In the genomic region with DNA sequence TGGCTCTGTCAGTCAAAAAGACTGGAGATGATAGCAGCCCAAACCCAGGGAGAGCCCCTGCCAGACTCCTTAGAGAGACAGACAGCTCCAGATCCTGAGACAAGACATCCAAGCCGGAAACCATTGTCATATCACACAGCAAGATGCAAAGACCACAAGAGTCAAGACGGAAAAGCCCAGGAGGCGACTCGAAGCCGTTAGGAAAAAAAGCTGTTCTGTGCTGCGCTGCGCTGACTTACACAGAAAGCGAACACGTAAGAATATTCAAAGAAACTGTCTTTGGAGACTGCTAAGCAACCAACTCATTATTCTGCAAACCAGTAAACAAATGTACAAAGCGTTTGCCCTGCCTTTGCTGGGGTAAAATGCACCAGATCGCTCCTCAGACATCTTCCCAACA, we compare ENCODE assay signal across 28 mouse cellular contexts.
DNase-seq lines count a peak whose midpoint lies in the region; ATAC-seq lines count a peak whose summit lies in the region.
"Had no signal": no experiment of that assay in that cellular context is flagged by ENCODE, and none has a peak within 500 bp of the region (broad histone marks: within the 10 kb centered on the region; RNA-seq: fewer than 3 reads in every experiment).

No protein-coding gene starts in this region.

- DNase-seq in midbrain, embryonic 11.5 days (ENCODE audit: low spot score, missing footprints): peak; percentile 78
- DNase-seq in right cerebral cortex, postnatal 4 days: peak; percentile 26
- no peak for DNase-seq in right cerebral cortex, postnatal 25 days
- DNase-seq: adrenal gland, postnatal 10 days; adrenal gland, postnatal 36 days; B cell, adult 2 months; cerebellum, adult 11 months; cerebellum, adult 2 months; cerebellum, adult 9-11 months; cerebellum, postnatal 25 days; gastrocnemius, adult 2 months; gastrocnemius, postnatal 14 days; heart, postnatal 10 days; heart, postnatal 36 days had no signal

- no peak overlapping the region for H3K9ac ChIP-seq in forebrain, embryonic 16.5 days (replicated peaks; ENCODE audit: low read depth, low read length)
- no peak overlapping the region for H3K9ac ChIP-seq in forebrain, embryonic 13.5 days
- no peak overlapping the region for H3K9ac ChIP-seq in midbrain, embryonic 11.5 days (ENCODE audit: low read length)
- no peak overlapping the region for H3K9ac ChIP-seq in midbrain, embryonic 13.5 days (replicated peaks)
- H3K9ac ChIP-seq in heart, embryonic 11.5 days (ENCODE audit: low read depth, low read length): no peak overlapping the region
- H3K9ac ChIP-seq: embryonic facial prominence, embryonic 12.5 days; embryonic facial prominence, embryonic 15.5 days; forebrain, embryonic 12.5 days; heart, embryonic 12.5 days; heart, embryonic 15.5 days; hindbrain, embryonic 13.5 days had no signal

- H3K4me1 ChIP-seq in forebrain, embryonic 16.5 days (replicated peaks; ENCODE audit: control insufficient read depth, insufficient read depth, low read length): peaks cover 3% of the 10 kb centered on the region; the same call in 1 of the 2 replicates
- no peaks in the 10 kb centered on the region for H3K4me1 ChIP-seq in forebrain, embryonic 13.5 days
- no peaks in the 10 kb centered on the region for H3K4me1 ChIP-seq in midbrain, embryonic 11.5 days (ENCODE audit: control insufficient read depth, insufficient read depth, low read length)
- no peaks in the 10 kb centered on the region for H3K4me1 ChIP-seq in midbrain, embryonic 13.5 days (replicated peaks)
- H3K4me1 ChIP-seq in heart, embryonic 11.5 days (ENCODE audit: control insufficient read depth, insufficient read depth, low read length): no peaks in the 10 kb centered on the region
- H3K4me1 ChIP-seq: embryonic facial prominence, embryonic 12.5 days; forebrain, embryonic 12.5 days; heart, embryonic 12.5 days; heart, embryonic 15.5 days; hindbrain, embryonic 10.5 days had no signal

- no peak overlapping the region for H3K4me2 ChIP-seq in forebrain, embryonic 16.5 days (ENCODE audit: low read length)
- no peak overlapping the region for H3K4me2 ChIP-seq in forebrain, embryonic 13.5 days
- H3K4me2 ChIP-seq in midbrain, embryonic 11.5 days: no peak overlapping the region
- H3K4me2 ChIP-seq in midbrain, embryonic 13.5 days (replicated peaks): no peak overlapping the region
- no peak overlapping the region for H3K4me2 ChIP-seq in heart, embryonic 11.5 days
- H3K4me2 ChIP-seq: embryonic facial prominence, embryonic 12.5 days; embryonic facial prominence, embryonic 15.5 days; forebrain, embryonic 12.5 days; heart, embryonic 12.5 days; heart, embryonic 15.5 days; hindbrain, embryonic 13.5 days had no signal

- WGBS in forebrain, embryonic 16.5 days: 76% methylated on average over 11 of the region's 11 CpGs
- WGBS in forebrain, embryonic 13.5 days: 90% methylated on average over 11 of the region's 11 CpGs
- WGBS in midbrain, embryonic 11.5 days: 90% methylated on average over 11 of the region's 11 CpGs
- 80% methylated on average over 11 of the region's 11 CpGs for WGBS in midbrain, embryonic 13.5 days
- 85% methylated on average over 11 of the region's 11 CpGs for WGBS in heart, embryonic 11.5 days (ENCODE audit: insufficient replicate concordance)

- no peaks in the 10 kb centered on the region for H3K36me3 ChIP-seq in forebrain, embryonic 16.5 days (ENCODE audit: control insufficient read depth, insufficient read depth)
- H3K36me3 ChIP-seq in forebrain, embryonic 13.5 days (ENCODE audit: poor library complexity, severe bottlenecking): peaks cover 12% of the 10 kb centered on the region
- no peaks in the 10 kb centered on the region for H3K36me3 ChIP-seq in midbrain, embryonic 11.5 days (ENCODE audit: control insufficient read depth, insufficient read depth, low read length)
- H3K36me3 ChIP-seq in midbrain, embryonic 13.5 days: peaks cover 7% of the 10 kb centered on the region
- H3K36me3 ChIP-seq in heart, embryonic 11.5 days (ENCODE audit: control insufficient read depth, insufficient read depth, low read length): no peaks in the 10 kb centered on the region
- H3K36me3 ChIP-seq: embryonic facial prominence, embryonic 12.5 days; embryonic facial prominence, embryonic 15.5 days; G1E; heart, embryonic 12.5 days; heart, embryonic 15.5 days had no signal

- no peaks in the 10 kb centered on the region for H3K27me3 ChIP-seq in forebrain, embryonic 16.5 days (replicated peaks; ENCODE audit: control insufficient read depth, insufficient read depth, low read length)
- no peaks in the 10 kb centered on the region for H3K27me3 ChIP-seq in forebrain, embryonic 13.5 days
- H3K27me3 ChIP-seq in midbrain, embryonic 11.5 days (ENCODE audit: control insufficient read depth, insufficient read depth, low read length): no peaks in the 10 kb centered on the region
- H3K27me3 ChIP-seq in midbrain, embryonic 13.5 days: no peaks in the 10 kb centered on the region
- no peaks in the 10 kb centered on the region for H3K27me3 ChIP-seq in heart, embryonic 11.5 days (ENCODE audit: control insufficient read depth, insufficient read depth, low read length)
- H3K27me3 ChIP-seq: CH12.LX; embryonic facial prominence, embryonic 12.5 days; embryonic facial prominence, embryonic 15.5 days; forebrain, embryonic 12.5 days; heart, embryonic 12.5 days; heart, embryonic 15.5 days; hindbrain, embryonic 13.5 days; Patski had no signal

- peak overlapping the region; percentile 47; the same call in 1 of the 2 replicates for H3K27ac ChIP-seq in forebrain, embryonic 16.5 days (ENCODE audit: low read length)
- no peak overlapping the region for H3K27ac ChIP-seq in forebrain, embryonic 13.5 days
- H3K27ac ChIP-seq in midbrain, embryonic 11.5 days (ENCODE audit: low read depth, low read length): no peak overlapping the region
- no peak overlapping the region for H3K27ac ChIP-seq in midbrain, embryonic 13.5 days
- H3K27ac ChIP-seq in heart, embryonic 11.5 days (ENCODE audit: low read depth, low read length): no peak overlapping the region
- H3K27ac ChIP-seq: embryonic facial prominence, embryonic 12.5 days; embryonic facial prominence, embryonic 15.5 days; forebrain, embryonic 12.5 days; gastrocnemius, adult 2 months; heart, embryonic 15.5 days; hindbrain, embryonic 10.5 days; hindbrain, embryonic 13.5 days had no signal

- no peak for ATAC-seq in forebrain, embryonic 16.5 days
- ATAC-seq in forebrain, embryonic 13.5 days: no peak
- no peak for ATAC-seq in midbrain, embryonic 11.5 days (ENCODE audit: low FRiP score)
- ATAC-seq in midbrain, embryonic 13.5 days: no peak
- no peak for ATAC-seq in heart, embryonic 11.5 days (replicated peaks; ENCODE audit: insufficient number of reproducible peaks, low FRiP score, low TSS enrichment)
- ATAC-seq: Patski had no signal

- no peak overlapping the region for H3K4me3 ChIP-seq in forebrain, embryonic 16.5 days (replicated peaks; ENCODE audit: low read length)
- no peak overlapping the region for H3K4me3 ChIP-seq in forebrain, embryonic 13.5 days
- H3K4me3 ChIP-seq in midbrain, embryonic 11.5 days (ENCODE audit: low read depth, low read length): no peak overlapping the region
- H3K4me3 ChIP-seq in midbrain, embryonic 13.5 days (replicated peaks): no peak overlapping the region
- H3K4me3 ChIP-seq in heart, embryonic 11.5 days (ENCODE audit: low read depth, low read length): no peak overlapping the region
- H3K4me3 ChIP-seq: embryonic facial prominence, embryonic 12.5 days; embryonic facial prominence, embryonic 15.5 days; forebrain, embryonic 12.5 days; gastrocnemius, adult 2 months; heart, embryonic 12.5 days; heart, embryonic 15.5 days; hindbrain, embryonic 10.5 days; hindbrain, embryonic 13.5 days had no signal

- no peaks in the 10 kb centered on the region for H3K9me3 ChIP-seq in forebrain, embryonic 16.5 days (ENCODE audit: control insufficient read depth, low read length)
- H3K9me3 ChIP-seq in forebrain, embryonic 13.5 days (replicated peaks): 0 out of 2 replicates have a peak, but pooled peaks cover 8% of the 10 kb centered on the region
- no peaks in the 10 kb centered on the region for H3K9me3 ChIP-seq in midbrain, embryonic 11.5 days (ENCODE audit: control insufficient read depth, low read length)
- H3K9me3 ChIP-seq in midbrain, embryonic 13.5 days: peaks cover 7% of the 10 kb centered on the region; the same call in 1 of the 2 replicates
- peaks cover 5% of the 10 kb centered on the region for H3K9me3 ChIP-seq in heart, embryonic 11.5 days (replicated peaks; ENCODE audit: control insufficient read depth, low read length)
- H3K9me3 ChIP-seq: embryonic facial prominence, embryonic 12.5 days; embryonic facial prominence, embryonic 15.5 days; G1E had no signal
